Mouse (Mus musculus): ENCODE results near the gene Rtf2. TPM values are rescaled to one million over a fixed set of nuclear protein-coding genes. Genes with fewer than 3 reads are reported as not detected.

Rtf2 gene
- polyA plus RNA-seq, 1 experiment from 2014 or later: 73.4 TPM

DNA sequence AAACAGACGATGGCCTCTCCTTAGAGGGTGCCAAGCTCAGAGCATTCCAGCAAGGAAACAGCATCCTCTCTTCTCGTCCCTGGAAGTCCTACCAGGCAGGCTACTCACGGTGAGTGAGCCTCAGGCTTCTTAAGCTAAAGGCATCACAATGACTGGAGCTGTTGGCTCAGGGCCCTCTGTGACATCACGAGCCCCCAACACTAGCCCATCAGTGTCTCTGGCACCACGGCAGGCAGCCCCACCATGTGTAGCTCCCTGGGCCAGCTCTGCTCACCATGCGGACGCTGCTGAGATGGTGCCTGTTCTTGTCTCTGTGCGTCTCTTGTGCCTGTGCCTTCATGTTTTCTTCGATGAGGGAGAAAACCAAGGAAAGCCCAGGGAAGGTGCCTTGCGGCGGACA is 32.0 kb downstream of the Rtf2 start, which contains the start of gene Fam209:
TSS of gene Fam209 (plus strand) at position 203 of the 400 bp plus-strand sequence.
- Histone ChIP-seq H3K27ac (ENCODE audit: low read length) (peak within 1 kb of the TSS; percentile 62), H3K36me3 (ENCODE audit: insufficient read depth, low read length) (peaks cover 12% of the 10 kb centered on the region; the same call in 1 of the 2 replicates), H3K9me3 (ENCODE audit: low read length) (no peaks in the 10 kb centered on the region), H3K4me3 (ENCODE audit: low read depth, low read length) (no peak within 1 kb of the TSS), H3K4me1 (ENCODE audit: insufficient read depth, low read depth, low read length) (no peaks in the 10 kb centered on the region; the same call in 1 of the 2 replicates), H3K4me2 (replicated peaks; ENCODE audit: low read depth, low read length) (no peak within 1 kb of the TSS), H3K9ac (replicated peaks; ENCODE audit: low read depth) (no peak within 1 kb of the TSS), H3K27me3 (replicated peaks; ENCODE audit: insufficient read depth, low read length) (no peaks in the 10 kb centered on the region)
- DNase-seq (ENCODE audit: low spot score) (no peak), ATAC-seq (no peak)
- whole genome bisulfite sequencing: 87% methylated on average over 11 of the region's 11 CpGs
- no peak for TF ChIP-seq EP300 (IDR thresholded peaks at IDR 0.05)
- no peak for TF ChIP-seq CTCF (IDR thresholded peaks at IDR 0.05)

DNA sequence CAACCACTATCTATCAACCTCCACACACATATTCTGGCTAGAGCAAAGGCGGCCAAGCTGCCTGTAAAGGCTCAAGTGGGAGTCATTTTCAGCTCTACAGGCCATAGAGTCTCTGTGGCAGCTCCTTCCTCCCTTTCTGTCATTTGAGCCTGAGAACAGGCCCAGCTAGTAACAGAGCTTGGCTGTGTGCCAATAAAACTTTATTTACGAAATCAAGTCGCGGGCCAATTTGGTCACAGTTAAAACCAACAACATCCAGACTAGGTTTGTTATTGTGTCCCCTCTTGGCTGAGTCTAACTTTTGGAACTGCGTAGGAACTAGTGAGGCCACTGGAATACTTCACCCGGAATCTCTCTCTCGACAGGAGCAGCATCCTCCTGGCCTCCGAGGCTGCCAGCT is 33.2 kb downstream of the Rtf2 start:
- ATAC-seq: peak; percentile 50
- TF ChIP-seq CTCF (IDR thresholded peaks at IDR 0.05) (no peak), EP300 (IDR thresholded peaks at IDR 0.05) (no peak)
- WGBS: 31% methylated on average over 8 of the region's 8 CpGs

DNA sequence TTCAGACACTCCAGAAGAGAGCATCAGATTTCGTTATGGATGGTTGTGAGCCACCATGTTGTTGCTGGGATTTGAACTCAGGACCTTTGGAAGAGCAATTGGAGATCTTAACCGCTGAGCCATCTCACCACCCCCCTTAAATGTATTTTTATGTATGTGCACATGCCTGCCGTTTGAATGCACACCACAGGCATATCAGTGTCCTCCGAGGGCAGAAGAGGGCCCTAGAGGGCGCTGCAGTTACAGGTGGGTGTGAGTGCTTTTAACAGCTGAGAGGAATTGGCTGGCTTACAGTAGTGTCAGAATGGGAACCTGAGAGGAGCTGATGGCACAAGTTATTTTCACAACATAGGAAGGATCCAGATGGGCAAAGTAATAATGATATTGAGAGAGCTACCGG is 34.6 kb downstream of the Rtf2 start:
- Histone ChIP-seq H3K9me3 (ENCODE audit: low read length) (no peaks in the 10 kb centered on the region), H3K27ac (ENCODE audit: low read length) (no peak overlapping the region), H3K36me3 (ENCODE audit: insufficient read depth, low read length) (no peaks in the 10 kb centered on the region), H3K4me1 (ENCODE audit: insufficient read depth, low read depth, low read length) (no peaks in the 10 kb centered on the region; the same call in 1 of the 2 replicates), H3K9ac (replicated peaks; ENCODE audit: low read depth) (no peak overlapping the region), H3K27me3 (replicated peaks; ENCODE audit: insufficient read depth, low read length) (no peaks in the 10 kb centered on the region), H3K4me3 (ENCODE audit: low read depth, low read length) (no peak overlapping the region), H3K4me2 (replicated peaks; ENCODE audit: low read depth, low read length) (no peak overlapping the region)
- DNase-seq (ENCODE audit: low spot score) (peak; percentile 39), ATAC-seq (no peak)
- TF ChIP-seq EP300 (IDR thresholded peaks at IDR 0.05): no peak
- TF ChIP-seq CTCF (IDR thresholded peaks at IDR 0.05): peak; percentile 64
- 32% methylated on average over 6 of the region's 6 CpGs for WGBS

More for the DNA sequence above, 33.2 kb downstream of the Rtf2 start:
- no peaks in the 10 kb centered on the region for H3K27me3 ChIP-seq (replicated peaks; ENCODE audit: insufficient read depth, low read length)
- H3K36me3 ChIP-seq (ENCODE audit: insufficient read depth, low read length): peaks cover 7% of the 10 kb centered on the region; the same call in 1 of the 2 replicates
- H3K27ac ChIP-seq (ENCODE audit: low read length): peak overlapping the region; percentile 62
- peak; percentile 80 for DNase-seq (ENCODE audit: low spot score)
- no peaks in the 10 kb centered on the region for H3K9me3 ChIP-seq (ENCODE audit: low read length)
- no peak overlapping the region for H3K4me3 ChIP-seq (ENCODE audit: low read depth, low read length)
- H3K4me1 ChIP-seq (ENCODE audit: insufficient read depth, low read depth, low read length): no peaks in the 10 kb centered on the region; the same call in 1 of the 2 replicates
- H3K4me2 ChIP-seq (replicated peaks; ENCODE audit: low read depth, low read length): no peak overlapping the region
- no peak overlapping the region for H3K9ac ChIP-seq (replicated peaks; ENCODE audit: low read depth)

DNA sequence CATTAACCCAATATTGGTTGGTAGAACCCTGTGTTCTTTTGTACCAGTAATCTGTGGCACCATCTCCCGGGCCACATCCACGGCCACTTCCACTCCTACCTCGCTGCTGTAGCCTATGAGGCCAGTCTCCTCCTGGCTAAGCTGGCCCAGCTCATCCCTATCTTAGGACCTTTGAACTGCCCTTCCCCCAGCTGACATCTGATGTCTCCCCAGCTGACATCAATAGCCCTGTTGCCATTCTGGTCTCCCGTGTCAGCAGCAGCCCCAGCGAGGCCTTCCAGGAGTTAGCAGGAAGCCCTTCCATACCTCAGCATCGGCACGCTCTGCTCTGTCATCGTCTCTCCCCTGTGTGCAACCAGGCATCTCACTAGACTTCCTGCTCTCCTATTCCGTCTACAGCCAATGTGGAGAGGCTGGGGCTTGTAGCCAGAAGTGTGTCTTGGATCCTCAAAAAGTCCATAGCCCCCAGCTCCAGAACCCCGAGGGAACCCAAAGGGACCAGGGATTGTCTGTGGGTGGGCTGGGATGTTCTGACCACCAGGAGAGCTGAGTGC is 36.4 kb downstream of the Rtf2 start:
- WGBS: 26% methylated on average over 10 of the region's 10 CpGs
- H3K27ac ChIP-seq (ENCODE audit: low read length): no peak overlapping the region
- no peaks in the 10 kb centered on the region for H3K9me3 ChIP-seq (ENCODE audit: low read length)
- no peaks in the 10 kb centered on the region; the same call in 1 of the 2 replicates for H3K4me1 ChIP-seq (ENCODE audit: insufficient read depth, low read depth, low read length)
- no peak overlapping the region for H3K4me3 ChIP-seq (ENCODE audit: low read depth, low read length)
- ATAC-seq: no peak
- no peak overlapping the region for H3K9ac ChIP-seq (replicated peaks; ENCODE audit: low read depth)
- no peak for DNase-seq (ENCODE audit: low spot score)
- no peaks in the 10 kb centered on the region for H3K36me3 ChIP-seq (ENCODE audit: insufficient read depth, low read length)
- H3K4me2 ChIP-seq (replicated peaks; ENCODE audit: low read depth, low read length): no peak overlapping the region
- H3K27me3 ChIP-seq (replicated peaks; ENCODE audit: insufficient read depth, low read length): no peaks in the 10 kb centered on the region
- TF ChIP-seq CTCF (IDR thresholded peaks at IDR 0.05): no peak
- no peak for TF ChIP-seq EP300 (IDR thresholded peaks at IDR 0.05)

DNA sequence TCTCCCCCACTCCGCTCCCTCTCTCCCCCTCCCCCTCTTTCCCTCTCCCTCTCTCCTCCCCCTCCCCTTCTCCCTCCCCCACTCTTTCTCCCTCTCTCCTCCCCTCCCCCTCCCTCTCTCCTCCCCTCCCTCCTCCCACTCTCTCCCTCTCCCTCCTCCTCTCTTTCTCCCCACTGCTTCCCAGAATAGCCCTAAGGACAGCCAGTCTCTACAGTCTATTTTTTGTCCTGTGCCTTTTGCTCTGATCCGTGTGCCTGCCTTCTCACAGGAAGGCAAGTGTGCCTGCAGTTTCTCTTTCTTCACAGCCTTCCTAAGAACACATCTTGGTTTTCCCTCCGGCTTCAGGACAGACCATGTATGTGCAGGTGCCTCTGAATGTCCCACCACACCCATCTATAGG is 37.0 kb downstream of the Rtf2 start:
- no peaks in the 10 kb centered on the region for H3K27me3 ChIP-seq (replicated peaks; ENCODE audit: insufficient read depth, low read length)
- H3K4me3 ChIP-seq (ENCODE audit: low read depth, low read length): no peak overlapping the region
- no peaks in the 10 kb centered on the region for H3K36me3 ChIP-seq (ENCODE audit: insufficient read depth, low read length)
- H3K4me1 ChIP-seq (ENCODE audit: insufficient read depth, low read depth, low read length): no peaks in the 10 kb centered on the region; the same call in 1 of the 2 replicates
- 35% methylated on average over 3 of the region's 3 CpGs for WGBS
- H3K27ac ChIP-seq (ENCODE audit: low read length): no peak overlapping the region
- no peak for ATAC-seq
- H3K9ac ChIP-seq (replicated peaks; ENCODE audit: low read depth): no peak overlapping the region
- TF ChIP-seq CTCF (IDR thresholded peaks at IDR 0.05): no peak
- no peak for TF ChIP-seq EP300 (IDR thresholded peaks at IDR 0.05)
- DNase-seq (ENCODE audit: low spot score): peak; percentile 15
- no peaks in the 10 kb centered on the region for H3K9me3 ChIP-seq (ENCODE audit: low read length)
- no peak overlapping the region for H3K4me2 ChIP-seq (replicated peaks; ENCODE audit: low read depth, low read length)

DNA sequence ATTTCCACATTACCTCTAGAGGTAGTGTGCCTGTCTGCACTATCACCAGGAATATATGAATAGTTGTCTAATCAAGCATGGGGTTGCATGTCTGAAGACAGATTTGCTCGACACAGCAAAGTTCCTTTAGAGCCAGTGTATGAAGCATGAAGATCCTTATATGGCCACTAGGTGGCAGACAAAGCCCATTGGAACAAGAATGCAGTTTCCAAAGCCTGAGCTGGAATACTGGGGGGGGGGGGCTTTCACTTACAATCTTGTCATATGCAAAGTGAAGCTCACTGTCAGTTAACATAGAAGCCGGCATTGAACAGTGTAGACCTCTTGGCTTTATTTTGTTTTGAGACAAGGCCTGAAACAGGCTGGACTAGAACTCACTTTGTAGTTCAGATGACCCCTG is 37.5 kb downstream of the Rtf2 start:
- H3K36me3 ChIP-seq (ENCODE audit: insufficient read depth, low read length): no peaks in the 10 kb centered on the region
- no peaks in the 10 kb centered on the region for H3K27me3 ChIP-seq (replicated peaks; ENCODE audit: insufficient read depth, low read length)
- peak; percentile 84 for TF ChIP-seq CTCF (IDR thresholded peaks at IDR 0.05)
- no peak for TF ChIP-seq EP300 (IDR thresholded peaks at IDR 0.05)
- H3K4me1 ChIP-seq (ENCODE audit: insufficient read depth, low read depth, low read length): no peaks in the 10 kb centered on the region; the same call in 1 of the 2 replicates
- H3K4me3 ChIP-seq (ENCODE audit: low read depth, low read length): no peak overlapping the region
- H3K9me3 ChIP-seq (ENCODE audit: low read length): no peaks in the 10 kb centered on the region
- no peak overlapping the region for H3K9ac ChIP-seq (replicated peaks; ENCODE audit: low read depth)
- H3K4me2 ChIP-seq (replicated peaks; ENCODE audit: low read depth, low read length): no peak overlapping the region
- ATAC-seq: peak; percentile 47; the same call in 1 of the 2 replicates
- WGBS: 0% methylated on average over 2 of the region's 2 CpGs
- no peak overlapping the region for H3K27ac ChIP-seq (ENCODE audit: low read length)
- peak; percentile 82 for DNase-seq (ENCODE audit: low spot score)
